Mouse (Mus musculus): ENCODE data around the gene Kctd14. TPM values are rescaled to one million over a fixed set of nuclear protein-coding genes. Genes with fewer than 3 reads are reported as not detected.

Kctd14 gene
- polyA plus RNA-seq, 1 experiment from 2014 or later = 9.4 TPM

- 41% methylated on average over 3 of the region's 3 CpGs for WGBS (ENCODE audit: insufficient replicate concordance)
- Histone ChIP-seq H3K4me1 (ENCODE audit: control insufficient read depth, low read depth, low read length) (peaks cover 24% of the 10 kb centered on the region), H3K4me2 (ENCODE audit: low read depth, low read length) (no peak overlapping the region), H3K27me3 (ENCODE audit: control insufficient read depth, insufficient read depth, low read depth, low read length) (no peaks in the 10 kb centered on the region), H3K27ac (ENCODE audit: low read length) (no peak overlapping the region), H3K4me3 (ENCODE audit: low read depth, low read length) (no peak overlapping the region), H3K36me3 (ENCODE audit: control insufficient read depth, insufficient read depth) (peaks cover 9% of the 10 kb centered on the region), H3K9me3 (replicated peaks; ENCODE audit: control insufficient read depth, low read length) (no peaks in the 10 kb centered on the region), H3K9ac (ENCODE audit: low read depth, low read length) (no peak overlapping the region)
- ATAC-seq (ENCODE audit: low read depth) = no peak
Measured at GRCm38 (mm10) chr7:97455577-97455976, 4.5 kb downstream of the Kctd14 start.

DNA sequence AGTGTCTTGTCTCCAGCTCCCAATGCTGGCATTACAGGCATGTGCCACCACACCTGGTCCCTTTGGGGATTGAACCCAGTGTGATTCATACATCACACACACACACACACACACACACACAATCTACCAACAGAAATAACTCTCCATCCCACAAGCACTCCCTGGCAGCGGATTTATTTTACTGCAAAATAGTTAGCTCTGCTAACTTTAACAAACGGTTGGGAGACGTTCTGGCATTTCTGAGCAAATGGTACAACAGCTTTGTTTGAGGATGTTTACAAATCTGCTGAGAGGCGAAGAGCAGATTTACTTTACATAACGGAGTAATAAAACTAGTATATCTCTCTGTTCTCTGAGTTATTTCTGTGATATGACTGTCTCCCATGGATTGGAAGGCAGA, 21.9 kb downstream of the Kctd14 start:
- H3K27me3 ChIP-seq (ENCODE audit: control insufficient read depth, insufficient read depth, low read depth, low read length) = no peaks in the 10 kb centered on the region
- ATAC-seq (ENCODE audit: low read depth) = no peak
- H3K4me3 ChIP-seq (ENCODE audit: low read depth, low read length) = no peak overlapping the region
- H3K4me2 ChIP-seq (ENCODE audit: low read depth, low read length) = no peak overlapping the region
- H3K9me3 ChIP-seq (replicated peaks; ENCODE audit: control insufficient read depth, low read length) = no peaks in the 10 kb centered on the region
- H3K9ac ChIP-seq (ENCODE audit: low read depth, low read length) = no peak overlapping the region
- H3K4me1 ChIP-seq (ENCODE audit: control insufficient read depth, low read depth, low read length) = no peaks in the 10 kb centered on the region
- H3K27ac ChIP-seq (ENCODE audit: low read length) = no peak overlapping the region
- no peaks in the 10 kb centered on the region for H3K36me3 ChIP-seq (ENCODE audit: control insufficient read depth, insufficient read depth)
- WGBS (ENCODE audit: insufficient replicate concordance) = 56% methylated on average over 5 of the region's 5 CpGs

DNA sequence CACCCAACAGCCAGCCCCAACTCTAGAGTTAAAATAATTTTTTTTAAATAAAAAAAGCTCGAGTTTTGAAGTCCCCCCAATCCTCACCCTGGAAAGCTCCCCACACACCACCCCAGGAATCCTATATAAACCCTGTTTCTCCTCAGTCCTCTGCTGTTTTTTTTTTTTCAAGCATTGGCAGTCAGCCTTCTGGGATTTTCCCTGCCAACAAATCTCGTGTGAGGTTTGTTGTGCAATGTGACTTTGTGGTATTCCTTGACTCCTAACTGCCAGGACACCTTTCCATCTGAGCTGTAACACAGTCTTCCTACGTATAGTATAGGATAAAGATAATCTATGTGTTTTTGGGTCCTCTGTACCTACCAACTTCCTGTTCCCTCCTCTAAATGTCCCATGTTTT, 28.2 kb downstream of the Kctd14 start:
- no peaks in the 10 kb centered on the region for H3K9me3 ChIP-seq (replicated peaks; ENCODE audit: control insufficient read depth, low read length)
- no peaks in the 10 kb centered on the region for H3K27me3 ChIP-seq (ENCODE audit: control insufficient read depth, insufficient read depth, low read depth, low read length)
- 42% methylated on average over 3 of the region's 3 CpGs for WGBS (ENCODE audit: insufficient replicate concordance)
- H3K4me1 ChIP-seq (ENCODE audit: control insufficient read depth, low read depth, low read length) = peaks cover 12% of the 10 kb centered on the region
- H3K36me3 ChIP-seq (ENCODE audit: control insufficient read depth, insufficient read depth) = no peaks in the 10 kb centered on the region
- no peak for ATAC-seq (ENCODE audit: low read depth)
- H3K4me2 ChIP-seq (ENCODE audit: low read depth, low read length) = no peak overlapping the region
- H3K9ac ChIP-seq (ENCODE audit: low read depth, low read length) = no peak overlapping the region
- H3K27ac ChIP-seq (ENCODE audit: low read length) = no peak overlapping the region
- no peak overlapping the region for H3K4me3 ChIP-seq (ENCODE audit: low read depth, low read length)

GRCm38 (mm10) chr7:97480290-97480689, 29.2 kb downstream of the Kctd14 start:
- Histone ChIP-seq H3K27me3 (ENCODE audit: control insufficient read depth, insufficient read depth, low read depth, low read length) (no peaks in the 10 kb centered on the region), H3K9ac (ENCODE audit: low read depth, low read length) (no peak overlapping the region), H3K4me1 (ENCODE audit: control insufficient read depth, low read depth, low read length) (peaks cover 12% of the 10 kb centered on the region), H3K27ac (ENCODE audit: low read length) (no peak overlapping the region), H3K4me2 (ENCODE audit: low read depth, low read length) (peak overlapping the region; percentile 78), H3K4me3 (ENCODE audit: low read depth, low read length) (peak overlapping the region; percentile 70), H3K36me3 (ENCODE audit: control insufficient read depth, insufficient read depth) (peaks cover 4% of the 10 kb centered on the region; the same call in 1 of the 2 replicates), H3K9me3 (replicated peaks; ENCODE audit: control insufficient read depth, low read length) (no peaks in the 10 kb centered on the region)
- ATAC-seq (ENCODE audit: low read depth) = no peak
- 16% methylated on average over 3 of the region's 3 CpGs for WGBS (ENCODE audit: insufficient replicate concordance)

- peak; percentile 99 for ATAC-seq (ENCODE audit: low read depth)
- H3K27ac ChIP-seq (ENCODE audit: low read length) = peak within 1 kb of the TSS; percentile 80
- H3K4me1 ChIP-seq (ENCODE audit: control insufficient read depth, low read depth, low read length) = peaks cover 12% of the 10 kb centered on the region
- H3K9me3 ChIP-seq (replicated peaks; ENCODE audit: control insufficient read depth, low read length) = no peaks in the 10 kb centered on the region
- 0% methylated on average over 24 of the region's 24 CpGs for WGBS (ENCODE audit: insufficient replicate concordance)
- peaks cover 4% of the 10 kb centered on the region; the same call in 1 of the 2 replicates for H3K36me3 ChIP-seq (ENCODE audit: control insufficient read depth, insufficient read depth)
- peak within 1 kb of the TSS; percentile 78 for H3K4me2 ChIP-seq (ENCODE audit: low read depth, low read length)
- peak within 1 kb of the TSS; percentile 67 for H3K9ac ChIP-seq (ENCODE audit: low read depth, low read length)
- H3K27me3 ChIP-seq (ENCODE audit: control insufficient read depth, insufficient read depth, low read depth, low read length) = no peaks in the 10 kb centered on the region
- peak within 1 kb of the TSS; percentile 70 for H3K4me3 ChIP-seq (ENCODE audit: low read depth, low read length)
Measured at GRCm38 (mm10) chr7:97480821-97481339, 29.8 kb downstream of the Kctd14 start, which contains the start of gene Ints4. TSS of gene Ints4 (plus strand) at chr7:97480956.

GRCm38 (mm10) chr7:97483378-97483777, 32.3 kb downstream of the Kctd14 start:
- Histone ChIP-seq H3K4me1 (ENCODE audit: control insufficient read depth, low read depth, low read length) (peaks cover 12% of the 10 kb centered on the region), H3K4me3 (ENCODE audit: low read depth, low read length) (no peak overlapping the region), H3K36me3 (ENCODE audit: control insufficient read depth, insufficient read depth) (peaks cover 6% of the 10 kb centered on the region), H3K9me3 (replicated peaks; ENCODE audit: control insufficient read depth, low read length) (no peaks in the 10 kb centered on the region), H3K27me3 (ENCODE audit: control insufficient read depth, insufficient read depth, low read depth, low read length) (no peaks in the 10 kb centered on the region), H3K9ac (ENCODE audit: low read depth, low read length) (no peak overlapping the region), H3K27ac (ENCODE audit: low read length) (no peak overlapping the region), H3K4me2 (ENCODE audit: low read depth, low read length) (no peak overlapping the region)
- ATAC-seq (ENCODE audit: low read depth) = no peak
- WGBS (ENCODE audit: insufficient replicate concordance) = 70% methylated on average over 2 of the region's 2 CpGs

DNA sequence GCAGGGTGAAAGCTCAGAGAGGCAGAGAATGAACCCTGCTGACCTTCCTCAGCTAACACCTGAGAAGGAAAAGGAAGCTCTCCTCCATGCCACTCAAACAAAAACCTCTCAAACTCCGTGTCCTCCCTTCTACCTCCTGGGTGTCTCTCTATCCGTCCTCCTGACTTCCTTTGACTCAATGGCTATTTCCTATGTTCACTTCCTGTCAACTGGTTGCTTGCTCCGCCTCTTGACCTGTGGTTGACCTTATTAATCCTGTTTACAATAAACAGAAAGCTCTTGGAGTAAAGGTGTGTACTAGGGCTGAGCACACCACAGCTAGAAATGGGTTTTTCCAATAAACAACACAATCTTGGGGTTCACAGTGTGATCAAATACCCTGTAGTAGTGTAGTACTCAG, 40.0 kb downstream of the Kctd14 start:
- WGBS (ENCODE audit: insufficient replicate concordance) = 59% methylated on average over 3 of the region's 3 CpGs
- no peak overlapping the region for H3K27ac ChIP-seq (ENCODE audit: low read length)
- H3K4me2 ChIP-seq (ENCODE audit: low read depth, low read length) = no peak overlapping the region
- ATAC-seq (ENCODE audit: low read depth) = no peak
- H3K9ac ChIP-seq (ENCODE audit: low read depth, low read length) = no peak overlapping the region
- no peak overlapping the region for H3K4me3 ChIP-seq (ENCODE audit: low read depth, low read length)
- H3K36me3 ChIP-seq (ENCODE audit: control insufficient read depth, insufficient read depth) = peaks cover 9% of the 10 kb centered on the region
- no peaks in the 10 kb centered on the region for H3K27me3 ChIP-seq (ENCODE audit: control insufficient read depth, insufficient read depth, low read depth, low read length)
- H3K9me3 ChIP-seq (replicated peaks; ENCODE audit: control insufficient read depth, low read length) = no peaks in the 10 kb centered on the region
- no peaks in the 10 kb centered on the region for H3K4me1 ChIP-seq (ENCODE audit: control insufficient read depth, low read depth, low read length)

GRCm38 (mm10) chr7:97492420-97492819, 41.3 kb downstream of the Kctd14 start:
- peaks cover 9% of the 10 kb centered on the region for H3K36me3 ChIP-seq (ENCODE audit: control insufficient read depth, insufficient read depth)
- ATAC-seq (ENCODE audit: low read depth) = no peak
- no peak overlapping the region for H3K4me3 ChIP-seq (ENCODE audit: low read depth, low read length)
- H3K4me1 ChIP-seq (ENCODE audit: control insufficient read depth, low read depth, low read length) = no peaks in the 10 kb centered on the region
- H3K9me3 ChIP-seq (replicated peaks; ENCODE audit: control insufficient read depth, low read length) = no peaks in the 10 kb centered on the region
- no peak overlapping the region for H3K9ac ChIP-seq (ENCODE audit: low read depth, low read length)
- no peaks in the 10 kb centered on the region for H3K27me3 ChIP-seq (ENCODE audit: control insufficient read depth, insufficient read depth, low read depth, low read length)
- H3K4me2 ChIP-seq (ENCODE audit: low read depth, low read length) = no peak overlapping the region
- 55% methylated on average over 4 of the region's 4 CpGs for WGBS (ENCODE audit: insufficient replicate concordance)
- H3K27ac ChIP-seq (ENCODE audit: low read length) = no peak overlapping the region

DNA sequence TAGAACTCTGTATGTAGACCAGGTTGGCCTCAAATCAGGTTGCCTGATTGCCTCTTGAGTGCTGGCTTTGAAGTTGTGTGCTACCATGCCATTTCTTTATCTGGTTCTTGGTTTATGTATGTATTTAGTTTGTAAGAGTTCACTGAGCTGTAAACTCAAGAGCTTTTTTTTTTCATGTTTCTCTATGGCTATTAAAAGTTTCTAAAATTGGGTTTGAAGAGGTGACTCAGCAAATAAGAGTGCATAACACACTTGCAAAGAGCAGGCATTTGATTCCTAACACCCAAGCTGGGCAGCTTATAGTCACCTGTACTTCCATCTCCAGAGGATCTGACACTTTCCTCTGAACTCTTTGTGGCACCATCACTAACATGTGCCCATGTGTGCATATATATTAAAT, 43.9 kb downstream of the Kctd14 start:
- H3K4me2 ChIP-seq (ENCODE audit: low read depth, low read length) = no peak overlapping the region
- no peaks in the 10 kb centered on the region for H3K27me3 ChIP-seq (ENCODE audit: control insufficient read depth, insufficient read depth, low read depth, low read length)
- H3K36me3 ChIP-seq (ENCODE audit: control insufficient read depth, insufficient read depth) = peaks cover 5% of the 10 kb centered on the region
- no peak overlapping the region for H3K4me3 ChIP-seq (ENCODE audit: low read depth, low read length)
- H3K4me1 ChIP-seq (ENCODE audit: control insufficient read depth, low read depth, low read length) = no peaks in the 10 kb centered on the region
- ATAC-seq (ENCODE audit: low read depth) = no peak
- no peaks in the 10 kb centered on the region for H3K9me3 ChIP-seq (replicated peaks; ENCODE audit: control insufficient read depth, low read length)
- no peak overlapping the region for H3K9ac ChIP-seq (ENCODE audit: low read depth, low read length)
- no peak overlapping the region for H3K27ac ChIP-seq (ENCODE audit: low read length)

Data from liver, embryonic 16.5 days (tissue).